Mouse (Mus musculus) induced T-regulatory cell, adult 2 months (primary cell): Measurements from ENCODE around the gene Ppef2.
A peak's percentile ranks its signal among the peaks of the same experiment; 100 is the strongest.

Experiments
- DNase-seq: peaks from one replicate; pipeline ENCODE4 v3.0.0-alpha.2; 2012; ENCODE audit warnings: low read depth

Gene Ppef2

GRCm38 (mm10) chr5:92239333-92240232 lies 16.5 kb downstream of the Ppef2 start:
- DNase-seq: peak; percentile 50

GRCm38 (mm10) chr5:92234939-92235557 lies 21.0 kb downstream of the Ppef2 start:
- peak; percentile 29 for DNase-seq

GRCm38 (mm10) chr5:92233366-92233765 lies 22.7 kb downstream of the Ppef2 start:
- no peak for DNase-seq

GRCm38 (mm10) chr5:92231836-92232235 lies 24.2 kb downstream of the Ppef2 start:
- no peak for DNase-seq

DNA sequence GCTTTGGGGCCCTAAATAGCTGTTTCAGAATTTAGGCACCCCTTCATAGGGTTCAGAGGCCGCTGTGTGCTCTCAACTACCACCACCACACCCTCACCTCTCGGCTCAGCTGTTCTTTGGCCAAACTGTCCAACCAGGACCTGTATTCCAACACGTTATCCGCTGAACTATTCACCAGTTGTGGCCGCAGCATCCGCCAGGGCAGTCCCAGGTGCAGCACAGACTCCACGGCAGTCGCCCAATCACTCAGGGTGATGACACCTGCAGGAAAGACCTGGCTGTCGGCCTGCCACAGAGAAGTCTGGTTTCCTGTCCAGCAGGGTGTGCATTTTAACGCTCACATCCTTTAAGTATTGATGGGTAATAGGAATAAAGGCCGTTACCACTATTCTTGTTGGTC lies 25.8 kb downstream of the Ppef2 start:
- no peak for DNase-seq

- no peak for DNase-seq
Observed at GRCm38 (mm10) chr5:92229514-92229913, 26.6 kb downstream of the Ppef2 start.

GRCm38 (mm10) chr5:92228776-92229175 lies 27.3 kb downstream of the Ppef2 start:
- DNase-seq: no peak

GRCm38 (mm10) chr5:92227782-92228181 lies 28.3 kb downstream of the Ppef2 start:
- no peak for DNase-seq

DNA sequence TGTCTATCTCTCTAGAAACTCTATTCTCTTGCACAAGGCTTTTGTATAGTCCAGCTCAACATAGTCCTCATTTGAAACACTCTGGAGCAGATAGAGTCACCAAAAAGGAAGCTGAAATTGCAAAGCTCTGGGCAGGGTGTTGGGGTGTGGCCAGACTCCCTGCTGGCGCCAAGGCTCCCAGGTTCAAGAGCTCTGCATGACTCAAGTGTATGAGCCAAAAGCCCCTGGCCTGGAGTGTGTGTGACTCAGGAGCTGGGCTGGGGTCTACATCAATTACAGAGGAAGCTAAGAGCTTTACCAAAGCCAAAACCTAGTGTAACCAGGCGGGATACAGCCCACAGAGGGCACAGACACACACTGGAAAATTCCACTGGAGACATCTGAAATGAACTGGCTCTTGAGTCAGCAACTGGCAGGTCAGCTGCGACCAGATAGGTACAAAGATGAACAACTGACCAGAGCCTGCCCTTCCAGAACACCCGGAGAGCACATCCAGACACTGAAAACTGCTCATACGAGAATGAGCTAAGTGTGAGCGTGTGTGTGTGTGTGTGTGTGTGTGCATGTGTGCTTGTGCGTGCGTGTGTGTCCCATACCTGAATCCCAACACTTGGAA lies 35.7 kb downstream of the Ppef2 start:
- DNase-seq: no peak

- no peak for DNase-seq
Observed at GRCm38 (mm10) chr5:92219826-92220225, 36.3 kb downstream of the Ppef2 start.

DNA sequence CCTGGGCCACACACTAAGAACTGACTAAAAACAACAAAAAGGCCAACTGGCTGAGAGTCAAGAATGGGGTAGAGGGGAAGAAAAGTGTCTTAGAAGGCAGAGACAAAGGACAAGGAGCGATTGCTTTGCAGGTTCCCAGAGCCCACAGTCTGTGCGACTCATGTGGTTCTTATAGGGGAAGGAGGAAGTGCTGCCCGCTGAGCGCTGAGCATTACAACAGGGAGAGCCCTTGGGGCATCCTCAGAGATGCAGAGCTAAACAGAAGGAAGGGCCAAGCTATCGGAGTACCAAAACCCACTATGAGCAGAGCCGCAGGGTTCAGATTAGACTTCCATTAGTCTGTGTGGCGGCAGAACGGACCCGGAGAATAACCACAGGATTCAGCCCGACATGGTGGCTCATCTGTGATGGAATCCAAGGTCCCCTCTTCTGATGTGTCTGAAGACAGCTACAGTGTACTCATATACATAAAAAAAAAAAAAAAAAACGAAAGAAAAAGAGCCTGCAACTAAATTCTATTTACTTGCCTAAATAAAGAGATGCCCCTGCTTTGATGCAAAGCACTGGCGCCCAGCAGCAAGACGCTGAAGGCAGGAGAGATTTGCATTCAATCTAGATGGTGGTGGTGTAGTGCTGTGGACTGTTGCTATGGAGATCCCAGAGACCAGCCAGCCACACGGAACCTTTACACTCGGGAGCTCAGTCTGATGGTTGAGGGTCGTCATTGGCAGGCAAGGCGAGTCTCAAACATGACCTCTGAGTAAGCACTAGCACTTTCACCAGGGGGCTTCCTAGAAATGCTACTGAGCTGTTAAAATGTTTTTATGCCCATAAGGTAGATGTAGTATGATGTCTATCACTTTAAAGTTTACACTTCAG lies 36.9 kb downstream of the Ppef2 start:
- DNase-seq: no peak

DNA sequence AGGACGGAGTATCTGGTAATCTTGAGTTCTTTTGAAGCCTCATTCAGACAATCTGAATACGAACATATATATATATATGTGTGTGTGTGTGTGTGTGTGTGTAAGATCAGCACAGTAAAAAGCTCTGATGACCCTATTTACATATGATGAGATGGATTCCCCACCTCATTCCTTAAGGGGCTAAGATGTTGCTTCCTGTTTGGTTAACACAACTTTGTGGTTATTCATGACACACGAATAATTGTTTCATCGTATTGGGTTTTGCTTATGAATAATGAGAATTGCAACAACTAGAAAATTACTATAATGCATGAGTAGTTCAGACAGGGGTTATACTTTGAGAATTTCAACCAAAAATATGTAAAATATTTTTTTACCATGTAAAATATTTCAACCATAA lies 40.8 kb downstream of the Ppef2 start, which contains the start of gene U90926:
TSS of gene U90926 (minus strand) at position 101 of the 400 bp plus-strand sequence.
- no peak for DNase-seq

GRCm38 (mm10) chr5:92212231-92212630 lies 43.8 kb downstream of the Ppef2 start:
- DNase-seq: no peak

DNA sequence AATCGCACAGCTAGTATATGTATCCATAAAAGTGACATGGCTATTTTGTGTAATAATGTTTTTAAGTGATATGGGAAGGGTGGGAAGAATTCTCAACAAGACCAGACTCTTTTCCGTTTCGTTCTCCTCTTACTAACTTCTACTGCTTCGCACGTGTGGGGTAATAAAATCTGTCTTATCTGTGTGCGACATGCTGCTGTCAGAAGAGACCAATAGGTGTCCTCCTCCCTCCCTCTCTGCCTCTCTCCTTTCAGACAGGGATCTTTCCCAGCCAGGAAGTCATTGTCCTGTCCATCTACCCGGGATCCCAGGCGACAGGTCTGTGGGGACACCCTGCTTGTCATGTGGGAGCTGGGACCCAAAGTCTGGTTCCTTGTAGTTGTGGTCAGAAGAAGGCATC lies 45.9 kb downstream of the Ppef2 start:
- no peak for DNase-seq

DNA sequence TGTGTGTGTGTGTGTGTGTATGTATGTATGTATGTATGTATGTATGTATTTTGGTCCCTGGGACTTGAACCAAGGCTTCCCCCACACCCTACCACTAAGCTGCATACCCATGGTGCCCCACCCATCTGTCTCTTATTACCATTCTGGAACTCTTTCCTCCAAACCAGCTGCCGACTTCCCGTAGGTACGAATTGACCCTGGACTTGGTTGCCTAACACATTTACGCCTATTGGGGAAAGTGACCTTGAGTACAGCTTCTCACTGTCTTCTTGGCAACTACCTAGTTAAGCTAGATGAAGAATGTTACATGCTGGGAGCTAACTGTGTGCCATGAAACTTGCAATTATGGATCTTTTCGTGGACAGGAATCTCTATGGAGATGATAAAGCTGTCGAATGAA lies 50.0 kb downstream of the Ppef2 start:
- no peak for DNase-seq

- peak; percentile 12 for DNase-seq
Observed at GRCm38 (mm10) chr5:92205706-92206105, 50.4 kb downstream of the Ppef2 start.

DNA sequence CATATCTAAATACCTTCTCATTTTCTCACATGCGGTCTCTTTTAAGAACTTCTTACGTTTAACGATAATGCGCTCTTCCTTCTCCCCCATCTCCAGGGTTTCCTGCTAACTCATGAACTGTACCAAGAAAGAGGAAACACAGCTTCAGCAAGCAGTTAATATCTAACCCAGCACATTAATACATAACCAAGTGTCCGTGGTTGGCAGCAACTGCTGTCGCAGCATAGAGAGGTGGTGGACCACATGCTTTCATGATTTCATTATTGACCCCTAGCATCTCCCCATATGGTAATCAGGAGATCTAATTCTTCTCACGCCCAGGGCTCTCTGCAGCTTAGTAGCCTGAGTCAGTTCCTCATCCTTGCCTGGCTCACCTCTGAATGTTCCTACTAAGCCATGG lies 50.9 kb downstream of the Ppef2 start:
- no peak for DNase-seq

DNA sequence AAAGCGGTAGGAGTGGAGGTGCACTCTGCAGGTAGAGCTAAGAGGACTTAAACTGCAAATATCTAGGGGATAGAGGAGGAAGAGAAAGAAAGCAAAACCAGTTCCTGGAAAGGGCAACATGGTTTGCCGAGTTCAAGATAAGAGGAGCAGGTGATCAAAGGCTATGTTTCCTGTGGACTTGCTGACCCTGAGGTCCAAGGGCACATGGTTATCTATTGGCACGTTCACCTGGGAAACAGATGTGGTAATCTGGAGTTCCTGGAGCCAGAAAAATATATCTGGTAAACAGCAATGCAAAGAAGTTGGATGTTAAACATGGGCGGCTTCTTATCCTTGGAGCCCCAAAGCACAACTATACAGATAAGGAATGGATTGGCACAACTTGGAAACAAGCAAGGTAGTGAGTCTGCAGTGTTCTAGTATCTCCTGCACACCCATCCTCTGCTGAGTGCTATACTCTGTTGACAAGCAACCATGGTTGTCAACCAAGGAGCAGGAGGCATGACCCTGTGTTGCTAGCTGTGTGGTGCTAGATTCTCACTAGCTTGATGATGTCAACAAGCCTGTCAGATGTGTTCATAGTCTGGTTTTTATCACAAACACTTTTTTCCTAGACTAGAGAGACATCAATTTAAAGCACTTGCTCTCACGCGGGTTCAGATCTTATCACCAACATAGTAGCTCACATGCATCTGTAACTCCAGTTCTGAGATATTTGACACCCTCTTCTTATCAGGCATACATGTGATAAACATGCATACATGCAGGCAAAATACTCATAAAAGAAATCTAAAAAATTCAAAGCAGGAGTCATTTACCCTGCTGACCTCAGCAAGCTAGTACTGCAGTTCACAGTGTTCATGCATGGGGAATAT lies 51.7 kb downstream of the Ppef2 start:
- DNase-seq: peak; percentile 19

- DNase-seq: no peak
Observed at GRCm38 (mm10) chr5:92198266-92198665, 57.8 kb downstream of the Ppef2 start.

GRCm38 (mm10) chr5:92196895-92197811 lies 58.9 kb downstream of the Ppef2 start:
- no peak for DNase-seq
